Mouse (Mus musculus) midbrain, embryonic 13.5 days (tissue): ENCODE measurements around the gene Cib1. TPM values are rescaled to one million over a fixed set of nuclear protein-coding genes. Genes with fewer than 3 reads are reported as not detected.

ENCODE experiments used
- ATAC-seq: fragments of 200-750 bp; cut with Nextera tagmentation; 2 replicates; pipeline ENCODE4 v1.8.0; 2017; ENCODE audit warnings: mild to moderate bottlenecking, moderate TSS enrichment, moderate library complexity
- H3K27ac ChIP-seq: fragments of 300-500 bp; sonication (generic); 2 replicates; pipeline ENCODE4 v1.5.1; 2015; ENCODE audit warnings: inconsistent platforms, mild to moderate bottlenecking, moderate library complexity
- H3K27me3 ChIP-seq: fragments of 300-500 bp; sonication (generic); 2 replicates; pipeline ENCODE4 v1.6.1; 2015; ENCODE audit warnings: mild to moderate bottlenecking, inconsistent platforms
- H3K36me3 ChIP-seq: fragments of 300-500 bp; sonication (generic); 2 replicates; pipeline ENCODE4 v1.6.1; 2015; ENCODE audit warnings: mild to moderate bottlenecking, inconsistent platforms
- H3K4me1 ChIP-seq: fragments of 300-500 bp; sonication (generic); replicated peaks from 2 replicates; pipeline ENCODE4 v1.6.1; 2015; ENCODE audit warnings: inconsistent platforms
- H3K4me2 ChIP-seq: fragments of 300-500 bp; sonication (generic); replicated peaks from 2 replicates; pipeline ENCODE4 v1.6.1; 2015; ENCODE audit warnings: moderate library complexity, mild to moderate bottlenecking, inconsistent platforms
- H3K4me3 ChIP-seq: fragments of 300-500 bp; sonication (generic); replicated peaks from 2 replicates; pipeline ENCODE4 v1.5.1; 2015; ENCODE audit warnings: mild to moderate bottlenecking, inconsistent platforms
- H3K9ac ChIP-seq: fragments of 300-500 bp; sonication (generic); replicated peaks from 2 replicates; pipeline ENCODE4 v1.6.1; 2015; ENCODE audit warnings: mild to moderate bottlenecking, inconsistent platforms
- H3K9me3 ChIP-seq: fragments of 300-500 bp; sonication (generic); 2 replicates; pipeline ENCODE4 v1.6.1; 2016; ENCODE audit warnings: mild to moderate bottlenecking, inconsistent platforms
- WGBS: fragments of 180-500 bp; shearing (Covaris S2); methylation state at CpG from one replicate; pipeline ENCODE4 v1.1.7; 2015; 5-methylcytosine and 5-hydroxymethylcytosine counted together
- polyA plus RNA-seq: library from polyadenylated mRNA; unstranded; fragments of >200 nt; fragmentation: Nextera tagmentation; extraction: Ambion mirVana; gene quantifications from 2 replicates; pipeline ENCODE4 v1.2.1, GENCODE M21; 2015

The Cib1 gene
- polyA plus RNA-seq, 1 experiment from 2014 or later = 38.1 TPM

DNA sequence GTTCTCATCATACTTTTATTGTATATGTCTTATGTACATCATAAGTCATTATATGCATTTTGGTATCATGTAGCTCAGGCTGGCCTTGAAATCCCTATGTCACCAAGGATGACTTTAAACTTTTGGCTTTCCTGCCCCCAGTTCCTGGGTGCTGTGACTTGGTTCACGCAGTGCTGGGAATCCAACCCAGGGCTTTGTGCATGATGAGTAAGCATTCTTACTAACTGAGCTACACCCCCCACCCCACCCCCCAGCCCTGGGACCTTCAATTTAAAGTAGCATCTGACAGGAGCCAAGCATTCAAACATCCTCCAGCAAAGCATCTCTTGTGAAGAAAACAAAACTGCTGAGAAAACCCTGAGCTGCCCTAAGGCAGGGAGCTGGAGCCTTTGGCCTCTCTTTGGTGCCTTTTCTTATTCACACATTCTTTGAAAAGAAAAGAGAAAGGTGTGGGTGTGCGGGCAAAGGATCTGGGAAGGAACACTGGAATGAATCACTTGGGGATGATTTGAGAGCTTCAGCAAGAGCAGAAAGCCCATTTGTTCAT lies 44.0 kb downstream of the Cib1 start:
- Histone ChIP-seq H3K27ac (peak overlapping the region; percentile 36; the same call in 1 of the 2 replicates), H3K36me3 (no peaks in the 10 kb centered on the region), H3K4me3 (no peak overlapping the region), H3K4me2 (no peak overlapping the region), H3K4me1 (peaks cover 65% of the 10 kb centered on the region), H3K9ac (no peak overlapping the region), H3K27me3 (no peaks in the 10 kb centered on the region; the same call in 1 of the 2 replicates), H3K9me3 (no peaks in the 10 kb centered on the region)
- WGBS = 66% methylated on average over 2 of the region's 2 CpGs
- no peak for ATAC-seq

DNA sequence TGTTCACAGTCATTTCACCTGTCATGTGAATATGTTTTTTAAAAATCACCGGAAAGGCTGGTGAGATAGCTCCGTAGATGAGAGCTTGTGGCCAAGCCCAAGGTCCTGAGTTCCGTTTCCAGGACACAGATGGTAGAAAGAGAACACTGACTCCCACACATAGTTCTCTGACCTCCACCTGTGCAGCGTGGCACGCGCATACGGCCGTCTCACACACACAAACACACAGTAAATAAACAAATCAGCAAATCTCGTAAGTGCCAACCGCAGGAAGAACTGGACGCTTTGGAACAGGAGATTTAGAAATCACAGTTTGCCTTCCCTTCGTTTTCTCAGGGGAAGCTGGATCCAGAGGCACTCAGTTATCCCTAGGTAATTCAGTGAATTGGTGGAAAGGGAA lies 45.1 kb downstream of the Cib1 start:
- Histone ChIP-seq H3K27ac (peak overlapping the region; percentile 90), H3K27me3 (no peaks in the 10 kb centered on the region; the same call in 1 of the 2 replicates), H3K36me3 (no peaks in the 10 kb centered on the region), H3K9ac (peak overlapping the region; percentile 67), H3K9me3 (no peaks in the 10 kb centered on the region), H3K4me1 (peaks cover 55% of the 10 kb centered on the region), H3K4me3 (peak overlapping the region; percentile 52), H3K4me2 (peak overlapping the region; percentile 68)
- WGBS = 28% methylated on average over 12 of the region's 12 CpGs
- no peak; the same call in 1 of the 2 replicates for ATAC-seq

DNA sequence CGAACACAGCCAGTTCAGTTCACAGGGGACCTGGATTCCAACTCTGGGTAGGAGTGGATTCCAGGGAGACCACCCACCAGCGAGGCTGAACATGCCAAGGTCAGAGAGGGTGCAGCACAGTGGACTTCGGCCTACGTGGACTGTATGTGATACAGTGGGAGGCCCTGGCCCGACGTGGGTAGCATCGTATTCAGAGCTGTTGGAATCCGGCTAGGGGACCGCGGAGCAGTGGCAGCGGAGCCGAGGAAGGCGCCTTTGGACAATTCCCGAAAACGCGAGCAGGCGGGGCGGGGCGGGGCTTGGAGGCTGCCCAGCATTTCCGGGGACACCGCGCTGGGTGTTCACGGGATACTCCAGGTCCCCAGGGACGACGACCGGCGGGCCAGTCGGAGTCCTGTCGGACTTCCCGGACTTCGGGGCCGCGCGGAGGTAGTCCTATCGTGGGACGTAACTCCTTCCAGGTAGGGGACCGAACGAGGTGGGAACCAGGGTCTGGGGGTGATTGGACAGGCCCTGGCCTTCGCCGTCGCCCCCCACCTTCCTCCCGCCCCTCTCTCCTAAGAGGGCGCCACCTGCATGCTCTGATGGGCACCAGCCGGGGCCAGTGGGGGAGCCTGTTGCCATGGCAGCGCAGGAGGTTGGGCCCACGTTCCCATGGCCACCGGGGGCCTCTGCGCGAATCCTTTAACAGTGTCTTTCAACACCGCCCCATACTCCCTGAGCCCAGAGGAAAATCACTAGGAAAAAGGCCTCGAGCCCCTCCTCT lies 45.9 kb downstream of the Cib1 start, which contains the start of gene Sema4b:
Sema4b (plus strand) TSS at position 311 of the 766 bp plus-strand sequence.
- under 1% methylated on average over 50 of the region's 51 CpGs for WGBS
- Histone ChIP-seq H3K9ac (peak within 1 kb of the TSS; percentile 67), H3K4me2 (peak within 1 kb of the TSS; percentile 68), H3K4me3 (peak within 1 kb of the TSS; percentile 52), H3K9me3 (no peaks in the 10 kb centered on the region), H3K27ac (peak within 1 kb of the TSS; percentile 90), H3K27me3 (no peaks in the 10 kb centered on the region; the same call in 1 of the 2 replicates), H3K4me1 (peaks cover 48% of the 10 kb centered on the region), H3K36me3 (no peaks in the 10 kb centered on the region)
- ATAC-seq = peak; percentile 96

DNA sequence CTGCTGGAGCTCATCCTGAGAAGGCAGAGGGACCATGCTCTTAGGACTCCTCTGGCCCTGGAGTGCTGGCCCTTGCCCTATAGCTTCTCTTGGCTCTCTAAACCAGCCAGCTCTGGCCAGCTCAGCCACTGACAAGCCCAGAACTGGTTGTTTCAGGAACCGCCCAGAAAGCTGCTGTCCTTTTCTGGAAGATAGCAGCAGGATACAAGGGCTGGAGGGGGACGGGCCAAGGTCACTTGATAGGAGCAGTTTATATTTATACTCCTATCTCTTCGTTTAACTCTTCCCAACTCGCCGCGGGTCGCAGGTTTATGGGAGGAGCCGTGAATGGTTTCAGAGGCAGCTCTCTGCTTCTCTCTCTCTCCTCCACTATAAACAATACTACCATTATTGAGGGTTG lies 46.6 kb downstream of the Cib1 start:
- Histone ChIP-seq H3K4me2 (peak overlapping the region; percentile 68), H3K4me3 (peak overlapping the region; percentile 52), H3K9ac (peak overlapping the region; percentile 67), H3K36me3 (no peaks in the 10 kb centered on the region), H3K27me3 (no peaks in the 10 kb centered on the region; the same call in 1 of the 2 replicates), H3K4me1 (peaks cover 41% of the 10 kb centered on the region), H3K9me3 (no peaks in the 10 kb centered on the region), H3K27ac (peak overlapping the region; percentile 90)
- 25% methylated on average over 8 of the region's 8 CpGs for WGBS
- ATAC-seq = no peak

DNA sequence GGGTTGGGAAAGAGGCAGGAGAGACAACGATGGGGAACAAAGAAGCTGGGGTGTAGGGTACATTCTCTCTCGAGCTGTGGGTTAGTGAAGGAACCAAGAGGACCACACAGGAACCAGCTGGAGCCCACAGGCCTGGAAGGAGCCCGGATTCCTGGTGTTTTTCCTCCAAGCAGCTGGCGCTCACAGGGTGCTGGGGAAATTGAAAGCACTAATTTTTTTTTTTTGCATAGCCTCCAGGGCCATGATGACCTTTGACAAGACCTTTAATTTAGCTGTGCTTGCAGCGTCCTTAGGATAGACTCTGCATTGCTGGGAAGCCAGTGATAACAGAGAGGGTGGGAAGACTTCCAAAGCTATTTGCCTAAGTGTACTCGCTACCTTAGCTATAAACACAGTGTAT lies 47.6 kb downstream of the Cib1 start:
- no peak overlapping the region for H3K4me3 ChIP-seq
- no peaks in the 10 kb centered on the region; the same call in 1 of the 2 replicates for H3K27me3 ChIP-seq
- H3K4me2 ChIP-seq = no peak overlapping the region
- no peak for ATAC-seq
- peaks cover 38% of the 10 kb centered on the region for H3K4me1 ChIP-seq
- H3K9me3 ChIP-seq = no peaks in the 10 kb centered on the region
- H3K9ac ChIP-seq = no peak overlapping the region
- H3K36me3 ChIP-seq = no peaks in the 10 kb centered on the region
- WGBS = 70% methylated on average over 6 of the region's 6 CpGs
- peak overlapping the region; percentile 14; the same call in 1 of the 2 replicates for H3K27ac ChIP-seq

DNA sequence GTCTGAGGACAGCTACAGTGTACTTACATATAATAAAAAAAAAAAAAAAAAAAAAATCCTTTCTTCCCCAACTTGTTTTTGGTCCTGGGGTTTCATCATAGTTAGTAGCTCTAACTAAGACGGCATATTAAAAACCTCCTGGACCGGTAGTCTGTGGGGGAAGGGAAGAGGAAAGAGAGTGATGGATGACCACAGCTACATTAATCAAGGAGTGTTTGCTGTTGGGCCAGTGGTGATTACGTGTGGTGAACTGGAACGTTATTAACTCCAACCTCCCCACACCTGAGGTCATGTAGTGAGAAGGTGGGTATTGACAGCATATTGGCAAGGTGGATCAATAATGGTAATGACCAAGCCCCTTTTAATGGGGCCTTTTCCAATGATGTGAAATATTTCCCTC lies 48.1 kb downstream of the Cib1 start:
- Histone ChIP-seq H3K4me2 (no peak overlapping the region), H3K4me1 (peaks cover 36% of the 10 kb centered on the region), H3K36me3 (no peaks in the 10 kb centered on the region), H3K9ac (no peak overlapping the region), H3K27ac (peak overlapping the region; percentile 14; the same call in 1 of the 2 replicates), H3K9me3 (no peaks in the 10 kb centered on the region), H3K27me3 (no peaks in the 10 kb centered on the region; the same call in 1 of the 2 replicates), H3K4me3 (no peak overlapping the region)
- ATAC-seq = no peak
- WGBS = 82% methylated on average over 4 of the region's 4 CpGs

DNA sequence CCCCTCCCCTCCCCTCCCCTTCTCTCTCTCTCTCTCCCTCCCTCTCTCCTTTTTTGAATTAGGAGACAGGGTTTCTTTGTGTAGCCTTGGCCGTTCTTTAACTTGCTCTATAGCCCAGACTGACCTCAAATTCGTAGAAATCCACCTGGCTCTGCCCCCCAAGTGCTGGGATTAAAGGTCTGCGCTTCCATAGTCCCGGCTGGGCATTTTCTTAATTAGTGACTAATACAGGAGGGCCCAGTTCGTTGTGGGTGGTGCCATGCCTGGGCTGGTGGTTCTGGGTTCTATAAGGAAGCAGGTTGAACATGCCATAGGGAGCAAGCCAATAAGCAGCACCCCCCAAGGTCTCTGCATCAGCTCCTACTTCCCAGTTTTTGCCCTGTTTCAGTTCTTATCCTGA lies 48.6 kb downstream of the Cib1 start:
- Histone ChIP-seq H3K4me2 (no peak overlapping the region), H3K27ac (no peak overlapping the region), H3K4me3 (no peak overlapping the region), H3K9ac (no peak overlapping the region), H3K27me3 (no peaks in the 10 kb centered on the region; the same call in 1 of the 2 replicates), H3K36me3 (no peaks in the 10 kb centered on the region), H3K4me1 (peaks cover 31% of the 10 kb centered on the region), H3K9me3 (no peaks in the 10 kb centered on the region)
- whole genome bisulfite sequencing = 53% methylated on average over 4 of the region's 5 CpGs
- no peak for ATAC-seq

DNA sequence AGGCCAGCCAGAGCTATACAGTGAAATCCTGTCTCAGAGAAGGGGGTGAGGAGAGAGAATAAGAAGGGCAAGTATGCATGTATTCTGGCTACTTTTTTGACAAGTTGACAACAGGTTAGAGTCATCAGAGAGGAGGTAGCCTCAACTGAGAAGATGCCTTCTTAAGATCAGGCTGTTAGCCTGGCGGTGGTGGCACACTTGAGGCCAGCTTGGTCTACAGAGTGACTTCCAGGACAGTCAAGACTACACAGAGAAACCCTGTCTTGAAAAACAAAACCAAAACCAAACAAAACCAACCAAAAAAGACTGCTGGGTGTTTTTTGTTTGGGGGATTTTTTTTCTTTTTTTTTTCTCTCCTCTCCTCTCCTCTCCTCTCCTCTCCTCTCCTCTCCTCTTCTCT lies 49.1 kb downstream of the Cib1 start:
- H3K9ac ChIP-seq = no peak overlapping the region
- no peak for ATAC-seq
- no peak overlapping the region for H3K4me2 ChIP-seq
- WGBS = 100% methylated on average over 1 of the region's 1 CpGs
- H3K27me3 ChIP-seq = no peaks in the 10 kb centered on the region; the same call in 1 of the 2 replicates
- H3K36me3 ChIP-seq = no peaks in the 10 kb centered on the region
- no peaks in the 10 kb centered on the region for H3K9me3 ChIP-seq
- H3K4me1 ChIP-seq = peaks cover 26% of the 10 kb centered on the region
- H3K27ac ChIP-seq = no peak overlapping the region
- H3K4me3 ChIP-seq = no peak overlapping the region

DNA sequence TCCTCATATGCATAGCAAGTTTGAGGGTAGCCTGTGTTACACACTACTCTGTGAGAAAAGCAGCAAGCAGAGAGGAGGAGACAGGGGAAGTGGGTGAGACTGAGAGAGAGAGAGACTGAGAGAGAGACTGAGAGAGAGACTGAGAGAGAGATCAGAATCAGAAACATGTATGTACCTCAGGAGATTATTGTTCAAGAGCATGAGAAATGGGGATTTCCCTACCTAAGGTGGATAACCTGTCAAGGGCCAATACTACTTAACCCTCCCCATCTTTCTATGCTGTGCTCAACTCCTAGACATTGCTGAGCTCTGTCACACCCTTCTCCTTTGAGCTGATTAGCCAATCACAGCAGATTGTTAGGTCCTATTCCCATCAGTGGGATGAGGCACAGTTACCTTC lies 50.5 kb downstream of the Cib1 start:
- no peak for ATAC-seq
- Histone ChIP-seq H3K9me3 (no peaks in the 10 kb centered on the region), H3K9ac (no peak overlapping the region), H3K4me2 (no peak overlapping the region), H3K4me3 (no peak overlapping the region), H3K36me3 (no peaks in the 10 kb centered on the region), H3K27ac (no peak overlapping the region), H3K4me1 (peaks cover 13% of the 10 kb centered on the region), H3K27me3 (no peaks in the 10 kb centered on the region; the same call in 1 of the 2 replicates)

DNA sequence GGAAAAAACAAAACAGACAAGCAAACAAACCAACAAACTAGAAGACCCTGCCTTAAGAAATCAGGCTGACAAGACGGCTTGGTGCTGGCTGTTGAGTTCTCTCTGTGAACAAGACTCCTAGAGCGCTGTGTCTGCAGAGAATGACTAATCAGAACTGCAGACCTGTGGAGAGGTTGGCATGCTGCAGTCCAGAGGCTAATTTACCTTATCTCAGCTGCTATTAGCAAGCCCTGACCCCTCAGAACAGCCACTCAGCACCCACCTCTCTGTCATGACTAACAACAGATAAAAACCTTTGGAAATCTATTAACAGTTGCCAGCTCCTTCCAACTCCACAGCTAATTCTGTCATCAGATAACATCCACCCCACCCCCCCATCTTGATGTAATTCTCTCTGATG lies 51.5 kb downstream of the Cib1 start:
- Histone ChIP-seq H3K4me3 (no peak overlapping the region), H3K4me1 (peaks cover 2% of the 10 kb centered on the region), H3K27me3 (no peaks in the 10 kb centered on the region; the same call in 1 of the 2 replicates), H3K27ac (no peak overlapping the region), H3K4me2 (no peak overlapping the region), H3K9me3 (no peaks in the 10 kb centered on the region), H3K9ac (no peak overlapping the region), H3K36me3 (no peaks in the 10 kb centered on the region)
- 73% methylated on average over 2 of the region's 2 CpGs for WGBS
- ATAC-seq = no peak

DNA sequence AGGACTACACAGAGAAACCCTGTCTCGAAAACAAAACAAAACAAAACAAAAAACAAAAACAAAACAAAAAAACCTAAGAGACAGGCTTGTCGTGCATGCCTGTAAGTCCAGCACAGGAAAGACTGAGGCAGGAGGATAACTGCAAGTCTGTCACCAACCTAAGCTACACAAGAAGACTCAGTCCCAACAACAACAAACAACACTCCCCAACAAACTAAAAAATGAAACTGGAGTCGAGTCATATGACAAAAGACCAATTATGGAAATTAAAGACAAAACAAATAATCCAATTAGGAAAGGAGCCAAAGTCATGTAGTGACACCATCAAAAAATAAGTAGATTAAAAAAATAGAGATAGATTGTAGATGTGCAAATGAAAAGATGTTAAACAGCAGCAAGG lies 52.4 kb downstream of the Cib1 start:
- no peak overlapping the region for H3K27ac ChIP-seq
- H3K4me2 ChIP-seq = no peak overlapping the region
- 80% methylated on average over 3 of the region's 3 CpGs for WGBS
- no peaks in the 10 kb centered on the region for H3K4me1 ChIP-seq
- no peak overlapping the region for H3K9ac ChIP-seq
- ATAC-seq = no peak
- H3K36me3 ChIP-seq = no peaks in the 10 kb centered on the region
- no peaks in the 10 kb centered on the region for H3K9me3 ChIP-seq
- H3K27me3 ChIP-seq = no peaks in the 10 kb centered on the region; the same call in 1 of the 2 replicates
- H3K4me3 ChIP-seq = no peak overlapping the region

DNA sequence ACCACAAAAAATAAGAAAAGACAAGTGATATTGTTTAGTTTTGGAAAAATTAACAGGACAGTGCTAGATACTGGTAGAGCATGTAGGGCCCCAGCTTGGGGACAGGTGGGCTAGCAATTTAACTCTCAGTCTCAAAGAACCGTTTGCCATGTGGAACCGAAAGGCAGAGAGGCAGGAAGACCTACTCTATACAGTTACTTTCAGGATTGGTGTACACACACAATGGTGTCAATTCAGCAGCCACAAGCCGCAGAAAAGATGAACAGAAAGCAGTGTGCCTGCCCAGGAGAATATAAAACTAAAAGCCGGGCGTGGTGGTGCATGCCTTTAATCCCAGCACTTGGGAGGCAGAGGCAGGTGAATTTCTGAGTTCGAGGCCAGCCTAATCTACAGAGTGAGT lies 52.8 kb downstream of the Cib1 start:
- Histone ChIP-seq H3K4me1 (no peaks in the 10 kb centered on the region), H3K36me3 (no peaks in the 10 kb centered on the region), H3K9ac (no peak overlapping the region), H3K4me3 (no peak overlapping the region), H3K27ac (no peak overlapping the region), H3K9me3 (no peaks in the 10 kb centered on the region), H3K4me2 (no peak overlapping the region), H3K27me3 (no peaks in the 10 kb centered on the region; the same call in 1 of the 2 replicates)
- no peak for ATAC-seq
- WGBS = 90% methylated on average over 6 of the region's 6 CpGs
